Comparison of ENCODE assay signal across 23 mouse cellular contexts in genomic region chr7:66386411-66386810, GRCm38 (mm10). TPM values are rescaled to one million over a fixed set of nuclear protein-coding genes. Genes with fewer than 3 reads are reported as not detected.
"Had no signal": no experiment of that assay in that cellular context is flagged by ENCODE, and none has a peak within 500 bp of the region (broad histone marks: within the 10 kb centered on the region; RNA-seq: fewer than 3 reads in every experiment).

No protein-coding gene starts in this region.

- H3K27ac ChIP-seq: limb, embryonic 10.5 days; limb, embryonic 13.5 days; liver, embryonic 12.5 days; liver, embryonic 15.5 days; midbrain, embryonic 10.5 days; midbrain, embryonic 15.5 days; neural tube, embryonic 13.5 days; stomach, postnatal 0 days had no signal

- DNase-seq: kidney, adult 18-20 months; kidney, adult 9 months; kidney, postnatal 14 days; kidney, postnatal 4 days; liver; lung, adult 18-20 months; lung, postnatal 36 days; right cerebral cortex, postnatal 4 days; thymus, adult 2 months; thymus, postnatal 14 days; thymus, postnatal 4 days had no signal

- H3K36me3 ChIP-seq: limb, embryonic 10.5 days; limb, embryonic 13.5 days; liver, embryonic 12.5 days; liver, embryonic 15.5 days; midbrain, embryonic 10.5 days; midbrain, embryonic 15.5 days; neural tube, embryonic 13.5 days had no signal

- H3K9me3 ChIP-seq: limb, embryonic 10.5 days; limb, embryonic 13.5 days; liver, embryonic 12.5 days; liver, embryonic 15.5 days; midbrain, embryonic 10.5 days; midbrain, embryonic 15.5 days; neural tube, embryonic 13.5 days had no signal

- ATAC-seq: intestine, embryonic 16.5 days; liver, embryonic 12.5 days; lung, postnatal 0 days; midbrain, embryonic 15.5 days had no signal

- H3K9ac ChIP-seq: limb, embryonic 13.5 days; liver, embryonic 12.5 days; liver, embryonic 15.5 days; midbrain, embryonic 15.5 days; neural tube, embryonic 13.5 days had no signal

- H3K27me3 ChIP-seq: limb, embryonic 13.5 days; liver, embryonic 12.5 days had no signal

- H3K4me3 ChIP-seq: liver, embryonic 15.5 days; midbrain, embryonic 10.5 days; midbrain, embryonic 15.5 days had no signal

RNA-seq across cellular contexts. Expression of gene Gm10974, which starts 20.7 kb away (rescaled TPM):
- polyA plus RNA-seq: intestine, embryonic 16.5 days; kidney, embryonic 16.5 days; limb, embryonic 10.5 days; limb, embryonic 13.5 days; liver, embryonic 12.5 days; liver, embryonic 15.5 days; lung, postnatal 0 days; midbrain, embryonic 10.5 days; midbrain, embryonic 15.5 days; neural tube, embryonic 13.5 days; stomach, embryonic 14.5 days; stomach, postnatal 0 days; thymus, adult 2 months had no signal
